26 mouse cellular contexts compared by ENCODE assay signal in the genomic region with DNA sequence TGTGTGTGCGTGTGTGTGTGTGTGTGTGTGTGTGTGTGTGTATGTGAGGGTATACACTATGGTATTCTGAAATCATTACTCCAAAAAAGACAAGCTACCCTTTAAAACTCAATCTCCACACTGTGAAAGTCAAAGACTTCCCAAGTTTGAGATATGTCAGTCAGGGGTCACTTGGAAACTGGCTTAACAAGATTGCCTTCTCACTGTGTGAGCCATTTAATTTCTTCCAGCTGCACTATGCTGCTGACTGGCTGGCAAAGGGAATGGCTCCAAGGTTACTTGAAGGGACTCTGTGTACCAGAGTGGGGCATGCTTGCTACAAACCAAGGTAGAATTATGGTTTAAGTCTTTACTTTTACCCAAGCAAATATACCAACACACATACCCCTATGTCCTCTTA.
A peak's percentile ranks its signal among the peaks of the same experiment; 100 is the strongest.
DNase-seq lines count a peak whose midpoint lies in the region; ATAC-seq lines count a peak whose summit lies in the region.
"Had no signal": no experiment of that assay in that cellular context is flagged by ENCODE, and none has a peak within 500 bp of the region (broad histone marks: within the 10 kb centered on the region; RNA-seq: fewer than 3 reads in every experiment).

No protein-coding gene starts in this region.

- no CpG with 5 or more reads among the region's 1 CpGs for WGBS in embryonic facial prominence, embryonic 11.5 days
- WGBS in forebrain, embryonic 10.5 days = no CpG with 5 or more reads among the region's 1 CpGs
- no CpG with 5 or more reads among the region's 1 CpGs for WGBS in heart, embryonic 10.5 days

- no peaks in the 10 kb centered on the region for H3K4me1 ChIP-seq in embryonic facial prominence, embryonic 11.5 days (ENCODE audit: control insufficient read depth, insufficient read depth, low read length)
- 0 out of 2 replicates have a peak, but pooled peaks cover 3% of the 10 kb centered on the region for H3K4me1 ChIP-seq in forebrain, embryonic 10.5 days
- no peaks in the 10 kb centered on the region for H3K4me1 ChIP-seq in heart, embryonic 10.5 days
- H3K4me1 ChIP-seq: embryonic facial prominence, embryonic 13.5 days; forebrain, embryonic 13.5 days; heart, embryonic 13.5 days; hindbrain, embryonic 12.5 days; intestine, embryonic 15.5 days had no signal

- no peaks in the 10 kb centered on the region for H3K27me3 ChIP-seq in embryonic facial prominence, embryonic 11.5 days (ENCODE audit: control insufficient read depth, insufficient read depth, low read length)
- no peaks in the 10 kb centered on the region for H3K27me3 ChIP-seq in forebrain, embryonic 10.5 days (ENCODE audit: poor library complexity, severe bottlenecking)
- H3K27me3 ChIP-seq in heart, embryonic 10.5 days (ENCODE audit: insufficient read depth, poor library complexity, severe bottlenecking) = no peaks in the 10 kb centered on the region
- H3K27me3 ChIP-seq: embryonic facial prominence, embryonic 13.5 days; forebrain, embryonic 13.5 days; heart, embryonic 13.5 days; hindbrain, embryonic 12.5 days; intestine, embryonic 15.5 days had no signal

- no peak overlapping the region for H3K4me2 ChIP-seq in embryonic facial prominence, embryonic 11.5 days (ENCODE audit: low read depth, low read length)
- H3K4me2 ChIP-seq: embryonic facial prominence, embryonic 13.5 days; forebrain, embryonic 13.5 days; heart, embryonic 13.5 days; hindbrain, embryonic 12.5 days; intestine, embryonic 15.5 days had no signal

- no peaks in the 10 kb centered on the region for H3K36me3 ChIP-seq in embryonic facial prominence, embryonic 11.5 days (replicated peaks; ENCODE audit: control insufficient read depth, insufficient read depth, low read depth, low read length)
- no peaks in the 10 kb centered on the region for H3K36me3 ChIP-seq in forebrain, embryonic 10.5 days (replicated peaks)
- H3K36me3 ChIP-seq in heart, embryonic 10.5 days = no peaks in the 10 kb centered on the region
- H3K36me3 ChIP-seq: embryonic facial prominence, embryonic 13.5 days; heart, embryonic 13.5 days; hindbrain, embryonic 12.5 days; intestine, embryonic 15.5 days had no signal

- no peak for ATAC-seq in embryonic facial prominence, embryonic 11.5 days (replicated peaks; ENCODE audit: insufficient number of reproducible peaks, low FRiP score, low TSS enrichment, low read depth)
- ATAC-seq: activated CD4-positive, CD25-positive, alpha-beta regulatory T cell, adult 4 months; forebrain, embryonic 13.5 days; forebrain, embryonic 16.5 days; hindbrain, embryonic 16.5 days; intestine, embryonic 15.5 days had no signal

- DNase-seq in embryo, embryonic 10 days (ENCODE audit: low spot score) = peak; percentile 29
- DNase-seq in embryo, embryonic 9.5 days (ENCODE audit: extremely low spot score) = no peak
- peak; percentile 54 for DNase-seq in embryo, embryonic 10.5 days (ENCODE audit: low spot score)
- peak; percentile 73 for DNase-seq in embryonic facial prominence, embryonic 11.5 days (ENCODE audit: low spot score)
- no peak for DNase-seq in forebrain, embryonic 10.5 days (ENCODE audit: extremely low spot score, low spot score)
- no peak for DNase-seq in heart, embryonic 10.5 days (ENCODE audit: low spot score)
- DNase-seq: adrenal gland, adult 8-10 months; adrenal gland, postnatal 25 days; cerebellum, adult 11-12 months; cerebellum, adult 8-10 months; cerebellum, postnatal 10 days; cerebellum, postnatal 36 days; gastrocnemius, postnatal 25 days; heart, adult 18-20 months; heart, postnatal 14 days; heart, postnatal 4 days; kidney, adult 11 months had no signal

- no peaks in the 10 kb centered on the region for H3K9me3 ChIP-seq in embryonic facial prominence, embryonic 11.5 days (replicated peaks; ENCODE audit: control insufficient read depth, low read length)
- H3K9me3 ChIP-seq in forebrain, embryonic 10.5 days = no peaks in the 10 kb centered on the region
- H3K9me3 ChIP-seq in heart, embryonic 10.5 days = no peaks in the 10 kb centered on the region
- H3K9me3 ChIP-seq: embryonic facial prominence, embryonic 13.5 days; forebrain, embryonic 13.5 days; heart, embryonic 13.5 days; hindbrain, embryonic 12.5 days; intestine, embryonic 15.5 days had no signal

- H3K27ac ChIP-seq in embryonic facial prominence, embryonic 11.5 days (replicated peaks; ENCODE audit: low read depth, low read length) = no peak overlapping the region
- no peak overlapping the region for H3K27ac ChIP-seq in forebrain, embryonic 10.5 days
- H3K27ac ChIP-seq in heart, embryonic 10.5 days = no peak overlapping the region
- H3K27ac ChIP-seq: embryonic facial prominence, embryonic 13.5 days; forebrain, embryonic 13.5 days; heart, embryonic 13.5 days; hindbrain, embryonic 12.5 days; intestine, embryonic 15.5 days had no signal

- no peak overlapping the region for H3K4me3 ChIP-seq in embryonic facial prominence, embryonic 11.5 days (ENCODE audit: low read depth, low read length)
- no peak overlapping the region for H3K4me3 ChIP-seq in forebrain, embryonic 10.5 days
- no peak overlapping the region for H3K4me3 ChIP-seq in heart, embryonic 10.5 days
- H3K4me3 ChIP-seq: embryonic facial prominence, embryonic 13.5 days; erythroblast, embryonic 14.5 days; forebrain, embryonic 13.5 days; heart, embryonic 13.5 days; hindbrain, embryonic 12.5 days; intestine, embryonic 15.5 days had no signal

- no peak overlapping the region for H3K9ac ChIP-seq in embryonic facial prominence, embryonic 11.5 days (replicated peaks; ENCODE audit: low read length)
- H3K9ac ChIP-seq: embryonic facial prominence, embryonic 13.5 days; forebrain, embryonic 13.5 days; heart, embryonic 13.5 days; hindbrain, embryonic 12.5 days; intestine, embryonic 15.5 days had no signal

Comparison
In these comparisons a context has a peak if more than half of its experiments do, and no peak if none do; other contexts are left out.
1. DNase-seq: peak in embryo, embryonic 10 days (single experiment), embryo, embryonic 10.5 days (single experiment) and embryonic facial prominence, embryonic 11.5 days (single experiment); none in embryo, embryonic 9.5 days (single experiment), forebrain, embryonic 10.5 days (single experiment) and heart, embryonic 10.5 days (single experiment).